Mouse (Mus musculus) heart, adult 18-20 months (tissue): ENCODE data around the gene Tdo2. TPM values are rescaled to one million over a fixed set of nuclear protein-coding genes. Genes with fewer than 3 reads are reported as not detected.

Experiments used
- DNase-seq, 2 experiments: peaks; one replicate each; pipeline ENCODE4 v3.0.0; 2021 to 2022; ENCODE audit warnings: mixed read lengths in 1 of 2
- long read RNA-seq, 2 experiments: library from polyadenylated mRNA; stranded (forward); transcript quantifications; one replicate each; pipeline ENCODE4 v2.0.0; 2021
- total RNA-seq, 2 experiments: library from RNA; stranded (reverse); gene quantifications; 2 replicates each; pipeline ENCODE4 v1.2.3; 2021

Tdo2 gene
- not detected for total RNA-seq
- long read RNA-seq, experiment 1 = 0 reads
- long read RNA-seq, experiment 2 = 0 reads

DNA sequence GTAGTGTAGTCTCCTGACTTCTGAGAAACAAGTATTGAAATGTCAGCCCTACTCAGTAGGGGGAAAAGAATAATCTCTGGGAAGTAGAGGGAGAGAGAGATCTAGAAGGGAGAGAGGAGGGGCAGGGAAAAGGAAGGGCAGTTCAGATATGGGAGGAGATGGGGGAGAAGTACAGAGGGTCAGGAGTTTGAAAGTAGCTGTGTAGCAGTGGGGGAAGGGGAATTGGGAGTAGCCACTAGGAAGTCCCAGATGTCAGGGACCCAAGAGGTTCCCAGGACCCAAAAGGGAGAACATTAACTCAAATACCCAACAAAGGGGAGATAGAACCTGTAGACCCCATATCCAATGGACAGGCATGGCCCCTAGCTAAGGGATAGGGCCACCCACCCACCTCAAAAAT lies at the start of gene Tdo2:
TSS of gene Tdo2 (minus strand) at position 101 of the 400 bp plus-strand sequence.
- DNase-seq = no peak

GRCm38 (mm10) chr3:82023065-82023464 lies 47.1 kb upstream of the Tdo2 start:
- DNase-seq = no peak

- no peak for DNase-seq
Observed at GRCm38 (mm10) chr3:82022421-82022920, 46.5 kb upstream of the Tdo2 start.

GRCm38 (mm10) chr3:82014148-82014703 lies 38.2 kb upstream of the Tdo2 start:
- no peak for DNase-seq

GRCm38 (mm10) chr3:82007002-82007401 lies 31.0 kb upstream of the Tdo2 start:
- DNase-seq = no peak

DNA sequence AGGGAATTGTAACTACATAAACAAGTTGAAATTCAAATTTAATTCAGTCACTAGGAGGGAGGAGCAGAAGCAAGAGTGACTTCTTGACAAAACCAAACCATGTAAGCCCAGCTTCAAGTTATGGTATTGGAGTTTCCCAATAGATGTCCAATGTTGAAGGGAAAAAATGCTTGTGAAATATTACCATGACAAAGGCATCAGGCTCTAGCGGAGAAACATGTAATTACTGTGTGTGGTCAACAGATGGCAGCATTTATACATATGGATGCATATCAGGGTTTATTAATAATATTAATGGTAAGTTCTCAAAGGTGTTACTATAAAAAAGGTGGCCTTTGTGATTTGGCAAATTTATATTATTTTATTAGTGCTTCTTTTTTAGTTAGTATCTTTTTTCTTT lies 20.0 kb upstream of the Tdo2 start:
- peak; percentile 33 to 53 for DNase-seq

DNA sequence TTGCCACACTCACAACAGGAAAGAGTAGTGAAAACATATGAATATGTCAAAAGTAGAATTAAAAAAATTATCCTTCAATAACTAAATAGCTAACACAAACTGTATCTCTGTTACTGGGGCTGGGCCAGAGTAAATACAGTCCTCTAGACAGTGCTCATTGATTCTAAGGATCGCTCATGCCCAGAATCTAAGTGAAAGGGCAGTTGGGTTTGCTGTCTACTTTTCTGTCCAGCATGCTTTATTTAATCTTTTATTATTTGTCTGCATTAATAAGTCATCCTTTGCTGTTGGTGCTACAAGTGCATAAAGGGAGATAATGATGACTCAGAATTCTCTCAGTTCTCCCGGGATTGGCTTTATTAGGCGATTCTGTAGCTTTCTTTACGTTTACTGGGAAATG lies 19.4 kb upstream of the Tdo2 start:
- DNase-seq = no peak

DNA sequence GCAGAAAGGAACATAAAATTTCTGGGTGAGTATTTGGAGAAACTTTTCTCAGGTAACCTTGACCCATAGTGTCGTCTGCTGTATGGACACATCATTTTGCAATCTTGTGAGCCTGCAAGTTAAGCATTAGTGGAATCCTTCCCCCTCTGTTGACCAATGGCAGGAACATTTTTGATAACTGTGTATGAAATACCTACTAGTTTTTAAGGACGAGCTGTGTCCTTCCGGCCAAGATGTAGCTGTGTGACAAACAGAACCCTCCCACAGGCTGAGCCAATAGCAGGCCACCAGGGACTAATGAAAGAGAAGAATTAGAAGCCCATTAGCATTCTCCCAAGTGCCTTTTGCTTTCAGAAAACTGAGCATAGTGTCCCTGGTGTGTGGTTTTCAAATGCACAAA lies 14.5 kb upstream of the Tdo2 start:
- DNase-seq = no peak

- DNase-seq = peak; percentile 10 to 12
Observed at GRCm38 (mm10) chr3:81989692-81990141, 13.7 kb upstream of the Tdo2 start.

GRCm38 (mm10) chr3:81987628-81988027 lies 11.6 kb upstream of the Tdo2 start:
- no peak for DNase-seq

GRCm38 (mm10) chr3:81986103-81986502 lies 10.1 kb upstream of the Tdo2 start:
- DNase-seq = no peak

DNA sequence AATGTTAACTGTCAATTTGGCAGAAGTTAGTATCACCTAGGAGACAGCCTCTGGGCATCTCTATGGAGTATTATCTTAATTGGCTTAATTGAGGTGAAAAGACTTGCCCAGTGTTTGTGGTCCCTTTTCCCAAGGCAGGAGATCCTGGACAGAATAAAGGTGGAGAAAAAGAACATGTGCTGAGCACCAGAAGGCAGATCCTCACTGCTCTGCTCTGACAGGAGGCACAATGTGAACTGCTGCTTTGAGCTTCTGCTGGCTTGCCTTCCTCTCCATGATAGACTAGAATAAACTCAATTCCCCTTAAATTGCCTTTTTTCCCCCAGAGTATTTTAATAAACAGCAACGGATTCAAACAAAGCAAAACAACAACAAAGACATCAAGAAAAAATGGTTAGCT lies 9.1 kb upstream of the Tdo2 start:
- DNase-seq = no peak

- peak in 1 of 2 experiments; percentile 10 for DNase-seq
Observed at GRCm38 (mm10) chr3:81983120-81983895, 7.3 kb upstream of the Tdo2 start.

GRCm38 (mm10) chr3:81981990-81982389 lies 6.0 kb upstream of the Tdo2 start, which contains the start of gene Asic5:
Gene Asic5 (plus strand): TSS chr3:81982290.
- no peak for DNase-seq

GRCm38 (mm10) chr3:81981576-81981975 lies 5.6 kb upstream of the Tdo2 start:
- no peak for DNase-seq

DNA sequence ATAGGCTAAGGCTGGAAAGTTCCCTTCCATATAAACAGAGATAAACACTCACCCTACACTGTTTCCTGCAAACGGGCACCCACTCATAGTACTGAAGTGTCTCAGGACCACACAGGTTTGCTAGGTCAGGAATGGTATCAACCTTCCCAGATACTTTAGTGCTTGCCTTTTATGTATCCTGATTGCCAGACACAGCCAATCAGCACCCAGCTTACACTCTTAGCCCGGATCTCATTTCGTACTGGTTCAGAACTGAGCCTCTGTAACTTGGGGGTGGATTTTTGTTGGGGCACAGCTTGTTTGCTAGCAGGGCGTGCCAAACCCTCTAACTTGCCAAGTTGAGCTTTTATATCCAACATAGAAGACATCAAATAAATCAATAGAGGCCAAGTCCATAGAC lies 395 bp downstream of the Tdo2 start:
- no peak for DNase-seq

DNA sequence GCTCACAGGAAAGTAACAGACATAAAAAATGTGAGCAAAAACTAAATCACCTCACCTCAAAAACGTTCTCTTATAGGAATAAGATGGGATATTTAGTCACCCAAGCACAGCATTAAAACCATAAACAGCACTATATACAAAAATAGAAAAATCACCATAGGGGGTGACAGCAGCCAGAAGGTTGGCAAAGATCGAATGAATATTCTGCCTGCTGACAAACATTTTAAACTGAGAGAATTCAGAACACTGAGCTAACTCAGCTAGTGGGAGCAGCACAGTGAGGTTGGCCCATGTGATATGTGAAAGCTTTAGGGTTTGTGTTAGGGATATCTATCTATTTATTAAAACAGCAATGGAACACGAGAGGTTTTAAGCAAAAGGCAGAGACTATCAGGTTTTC lies 11.4 kb downstream of the Tdo2 start:
- DNase-seq = no peak

DNA sequence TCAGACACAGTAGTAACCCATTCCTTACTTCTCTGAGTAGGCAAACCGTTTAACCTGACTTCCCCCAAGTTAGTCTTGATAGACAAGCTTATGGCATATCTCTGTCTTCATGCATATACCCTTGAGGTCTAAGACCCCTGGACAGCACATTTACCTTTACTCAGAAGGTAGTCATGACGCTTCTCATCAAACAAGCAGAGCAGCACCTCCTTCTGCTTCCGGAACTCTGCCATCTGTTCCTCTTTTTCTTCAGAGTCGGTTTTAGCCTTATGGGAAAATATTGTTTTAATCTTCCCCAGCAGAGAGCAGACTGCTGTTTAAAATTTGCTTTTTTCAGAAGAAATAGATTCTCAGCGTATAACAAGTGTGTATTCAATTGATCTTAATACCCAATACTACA lies 12.2 kb downstream of the Tdo2 start:
- DNase-seq = no peak

DNA sequence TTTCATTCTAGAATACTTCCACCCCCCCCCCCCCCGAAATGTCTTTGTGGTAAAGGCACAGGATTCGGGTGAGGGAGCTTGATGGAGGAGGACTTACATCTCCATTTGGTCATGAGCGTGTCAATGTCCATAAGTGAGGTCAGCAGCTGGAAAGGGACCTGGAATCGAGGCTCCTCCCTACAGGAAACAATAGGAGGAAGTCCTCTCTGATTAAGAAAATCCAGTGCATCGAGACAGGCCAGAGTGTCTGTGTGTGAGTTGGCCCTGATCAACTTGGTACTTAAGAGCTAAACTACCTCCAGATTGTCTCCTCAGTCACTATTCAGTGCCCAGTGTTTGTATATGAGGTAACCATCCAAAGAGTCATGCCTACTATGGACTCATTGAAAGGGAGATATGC lies 14.7 kb downstream of the Tdo2 start:
- no peak for DNase-seq

DNA sequence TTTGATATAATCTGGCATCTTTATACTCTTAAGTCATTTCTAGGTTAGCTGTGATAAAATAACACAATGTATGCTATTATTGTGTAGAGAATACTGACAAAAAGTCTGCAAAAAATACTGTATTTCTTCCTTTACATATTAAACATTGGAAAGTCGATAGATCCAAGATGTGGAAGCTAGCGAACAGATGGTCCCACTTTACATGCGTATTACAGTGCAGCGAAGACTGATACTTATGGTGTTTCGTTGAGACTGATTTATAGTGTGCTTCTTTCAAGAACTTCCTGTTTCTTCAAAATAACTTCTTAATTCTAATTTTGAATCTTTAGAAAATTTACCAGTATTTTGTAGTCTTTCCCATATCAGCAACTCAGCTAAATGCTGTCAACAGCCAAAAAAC lies 18.5 kb downstream of the Tdo2 start:
- no peak for DNase-seq

- no peak for DNase-seq
Observed at GRCm38 (mm10) chr3:81951785-81952184, 24.2 kb downstream of the Tdo2 start.

DNA sequence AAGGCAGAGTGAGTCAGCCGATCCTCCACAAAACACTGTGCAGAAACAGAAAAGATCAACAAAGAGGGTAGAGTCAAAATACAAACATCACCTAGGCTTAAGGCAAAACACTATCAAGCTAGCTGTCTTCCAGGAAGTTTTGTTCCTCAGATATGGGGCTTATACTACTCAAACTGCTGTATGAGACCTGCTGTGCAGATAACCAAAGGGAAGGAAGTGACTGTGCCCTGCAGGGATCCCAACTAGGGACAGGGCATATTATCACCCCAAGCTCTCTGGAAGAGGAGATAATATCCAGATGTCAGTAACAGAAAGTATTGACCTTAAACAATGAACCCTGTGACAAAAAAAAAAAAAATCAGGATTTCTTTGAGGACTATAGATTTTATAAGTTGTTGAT lies 27.0 kb downstream of the Tdo2 start:
- no peak for DNase-seq

GRCm38 (mm10) chr3:81944851-81945393 lies 31.1 kb downstream of the Tdo2 start:
- DNase-seq = no peak
